Mouse (Mus musculus) spleen, adult 2 months (tissue): ENCODE results near the gene Gm6880. TPM values are rescaled to one million over a fixed set of nuclear protein-coding genes. Genes with fewer than 3 reads are reported as not detected.
"Not testable (repeated sequence)": the region's sequence is repeated elsewhere in the genome, so short reads cannot be mapped to it uniquely, and the experiment has no call there.

ENCODE experiments used
- DNase-seq, 2 experiments: peaks; one replicate each; pipeline versions ENCODE4 v3.0.0 to v3.0.0-alpha.2; 2012 to 2021; ENCODE audit warnings: low spot score in 2 of 2, low read depth in 1 of 2
- H3K27ac ChIP-seq: fragments of 200-500 bp; 2 replicates; pipeline ENCODE4 v1.5.1; 2012; ENCODE audit warnings: low read length, inconsistent platforms; ENCODE audit not compliant: insufficient read depth
- H3K27me3 ChIP-seq: fragments of 200-500 bp; 2 replicates; pipeline ENCODE4 v1.6.1; 2012; ENCODE audit warnings: mild to moderate bottlenecking, moderate library complexity, low read length, inconsistent platforms; ENCODE audit not compliant: control insufficient read depth, insufficient read depth
- H3K36me3 ChIP-seq: fragments of 200-500 bp; 2 replicates; pipeline ENCODE4 v1.6.1; 2012; ENCODE audit warnings: mild to moderate bottlenecking, low read length, inconsistent platforms; ENCODE audit not compliant: control insufficient read depth, insufficient read depth
- H3K4me1 ChIP-seq: fragments of 200-500 bp; 2 replicates; pipeline ENCODE4 v1.6.1; 2011; ENCODE audit warnings: inconsistent platforms; ENCODE audit not compliant: control insufficient read depth, insufficient read depth, insufficient read length
- H3K4me3 ChIP-seq: fragments of 200-500 bp; 2 replicates; pipeline ENCODE4 v1.5.1; 2011; ENCODE audit warnings: mild to moderate bottlenecking, inconsistent platforms; ENCODE audit not compliant: insufficient read depth, insufficient read length; ENCODE audit errors: extremely low read depth
- CTCF ChIP-seq: fragments of 200-500 bp; IDR thresholded peaks from 2 replicates; pipeline ENCODE4 v1.5.1; 2011; ENCODE audit warnings: mild to moderate bottlenecking, inconsistent platforms; ENCODE audit not compliant: insufficient read depth, insufficient read length, insufficient replicate concordance; ENCODE audit errors: extremely low read depth
- POLR2A ChIP-seq: fragments of 200-500 bp; IDR thresholded peaks from 2 replicates; pipeline ENCODE4 v1.6.1; 2011; ENCODE audit warnings: low read depth, low read length, inconsistent platforms
- WGBS: fragments of 180-500 bp; shearing (Covaris S2); methylation state at CpG from one replicate; pipeline ENCODE4 v1.1.7; 2018; 5-methylcytosine and 5-hydroxymethylcytosine counted together
- polyA plus RNA-seq: library from polyadenylated mRNA; depleted of rRNA; stranded (reverse); fragments of >200 nt; gene quantifications from 2 replicates; pipeline ENCODE4 v1.2.3, GENCODE M21; 2012; rRNA removed

Gene Gm6880
- polyA plus RNA-seq: not detected in 2 replicates

GRCm38 (mm10) chrX:74481349-74481885 lies at the start of gene Gm6880:
Gene Gm6880 (minus strand): TSS chrX:74481399.
- H3K4me1 ChIP-seq, H3K36me3 ChIP-seq, H3K4me3 ChIP-seq, H3K27ac ChIP-seq, H3K27me3 ChIP-seq, DNase-seq: not testable (repeated sequence)
- WGBS: 84% methylated on average over 12 of the region's 14 CpGs

GRCm38 (mm10) chrX:74517461-74517860 lies 36.3 kb upstream of the Gm6880 start:
- H3K27ac ChIP-seq, H3K4me1 ChIP-seq, DNase-seq, H3K36me3 ChIP-seq, H3K4me3 ChIP-seq, H3K27me3 ChIP-seq: not testable (repeated sequence)

GRCm38 (mm10) chrX:74497131-74497530 lies 15.9 kb upstream of the Gm6880 start:
- H3K36me3 ChIP-seq: no peaks in the 10 kb centered on the region
- no peaks in the 10 kb centered on the region for H3K27me3 ChIP-seq
- H3K27ac ChIP-seq: no peak overlapping the region
- H3K4me1 ChIP-seq: no peaks in the 10 kb centered on the region
- H3K4me3 ChIP-seq: no peak overlapping the region
- DNase-seq: no peak
- TF ChIP-seq CTCF: no peak
- 80% methylated on average over 1 of the region's 1 CpGs for WGBS

- WGBS: 16% methylated on average over 4 of the region's 4 CpGs
- no peaks in the 10 kb centered on the region for H3K4me1 ChIP-seq
- H3K27ac ChIP-seq: no peak overlapping the region
- no peak for DNase-seq
- H3K27me3 ChIP-seq: no peaks in the 10 kb centered on the region
- no peak overlapping the region for H3K4me3 ChIP-seq
- H3K36me3 ChIP-seq: peaks cover 1% of the 10 kb centered on the region; the same call in 1 of the 2 replicates
- TF ChIP-seq POLR2A (no peak), CTCF (no peak)
These were observed 28.4 kb downstream of the Gm6880 start for GRCm38 (mm10) chrX:74452773-74453172.

- TF ChIP-seq CTCF (no peak), POLR2A (no peak)
- no peak for DNase-seq
- Histone ChIP-seq H3K27me3 (no peaks in the 10 kb centered on the region), H3K27ac (no peak overlapping the region), H3K36me3 (peaks cover 1% of the 10 kb centered on the region; the same call in 1 of the 2 replicates), H3K4me1 (no peaks in the 10 kb centered on the region), H3K4me3 (no peak overlapping the region)
- WGBS: 67% methylated on average over 4 of the region's 4 CpGs
These were observed 29.9 kb downstream of the Gm6880 start for GRCm38 (mm10) chrX:74451157-74451912.

Other genes starting within 250 kb of the Gm6880 start
- 499 and 568 TPM in 2 replicates for gene Flna, start 231.6 kb downstream of the Gm6880 start, polyA plus RNA-seq
- gene Emd, start 226.7 kb downstream of the Gm6880 start, polyA plus RNA-seq: 41.6 and 54.5 TPM in 2 replicates
- gene Rpl10, start 210.6 kb downstream of the Gm6880 start, polyA plus RNA-seq: 1,039 and 1,194 TPM in 2 replicates
- gene Taz, start 199.5 kb downstream of the Gm6880 start, polyA plus RNA-seq: 87.5 and 113 TPM in 2 replicates
- 12.0 and 14.0 TPM in 2 replicates for gene Dnase1l1, start 199.1 kb downstream of the Gm6880 start, polyA plus RNA-seq
- 267 and 342 TPM in 2 replicates for gene Atp6ap1, start 184.3 kb downstream of the Gm6880 start, polyA plus RNA-seq
- gene Gdi1, start 176.4 kb downstream of the Gm6880 start, polyA plus RNA-seq: 182 and 192 TPM in 2 replicates
- gene Fam50a, start 168.4 kb downstream of the Gm6880 start, polyA plus RNA-seq: 13.4 and 14.5 TPM in 2 replicates
- gene Plxna3, start 152.3 kb downstream of the Gm6880 start, polyA plus RNA-seq: 12.1 and 12.3 TPM in 2 replicates
- 28.1 and 29.0 TPM in 2 replicates for gene Lage3, start 127.8 kb downstream of the Gm6880 start, polyA plus RNA-seq
- 24.1 and 24.5 TPM in 2 replicates for gene Ubl4a, start 108.2 kb downstream of the Gm6880 start, polyA plus RNA-seq
- gene Slc10a3, start 108.0 kb downstream of the Gm6880 start, polyA plus RNA-seq: 14.0 and 15.0 TPM in 2 replicates
- gene Fam3a, start 88.1 kb downstream of the Gm6880 start, polyA plus RNA-seq: 25.4 and 32.9 TPM in 2 replicates
- 10.1 and 14.7 TPM in 2 replicates for gene Ikbkg, start 88.1 kb downstream of the Gm6880 start, polyA plus RNA-seq
- 18.9 and 19.7 TPM in 2 replicates for gene G6pdx, start 52.2 kb downstream of the Gm6880 start, polyA plus RNA-seq
- gene Olfr1326-ps1, start 93.5 kb upstream of the Gm6880 start, polyA plus RNA-seq: not detected in 2 replicates
- gene Olfr1325, start 111.3 kb upstream of the Gm6880 start, polyA plus RNA-seq: not detected in 2 replicates
- not detected in 2 replicates for gene Gm5640, start 164.2 kb upstream of the Gm6880 start, polyA plus RNA-seq